Mouse (Mus musculus): ENCODE data around the gene Ankrd36.

DNA sequence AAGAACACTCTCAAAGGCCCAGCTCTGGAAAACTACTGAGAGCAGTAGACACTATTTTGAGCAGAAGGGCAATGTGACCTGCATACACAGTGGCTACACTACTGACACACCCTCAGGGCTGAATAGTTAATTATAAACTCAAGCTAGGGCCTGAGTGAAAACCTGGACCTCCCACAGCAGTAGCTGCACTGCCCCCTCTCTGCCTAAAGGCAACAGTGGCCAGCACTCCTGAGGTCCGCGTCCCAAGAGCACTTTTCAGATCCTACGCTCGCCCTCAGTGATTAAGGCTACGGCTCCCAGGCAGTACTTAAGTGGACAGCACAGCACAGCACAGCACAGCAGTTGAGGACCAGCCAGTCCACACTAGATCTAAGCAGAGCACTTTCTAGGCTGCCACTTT, 36.4 kb upstream of the Ankrd36 start:
- no peak for TF ChIP-seq CTCF (IDR thresholded peaks at IDR 0.05; ENCODE audit: borderline replicate concordance, insufficient read depth, low read length)
- TF ChIP-seq POLR2A (IDR thresholded peaks at IDR 0.05; ENCODE audit: low read depth, low read length) = no peak
